Mouse (Mus musculus) natural killer cell, adult 2 months (primary cell): ENCODE results near the gene Adamts16.

ENCODE experiments used
- DNase-seq, 2 experiments: peaks; one replicate each; pipeline ENCODE4 v3.0.0; 2022; ENCODE audit warnings: low spot score in 2 of 2

Adamts16 gene

DNA sequence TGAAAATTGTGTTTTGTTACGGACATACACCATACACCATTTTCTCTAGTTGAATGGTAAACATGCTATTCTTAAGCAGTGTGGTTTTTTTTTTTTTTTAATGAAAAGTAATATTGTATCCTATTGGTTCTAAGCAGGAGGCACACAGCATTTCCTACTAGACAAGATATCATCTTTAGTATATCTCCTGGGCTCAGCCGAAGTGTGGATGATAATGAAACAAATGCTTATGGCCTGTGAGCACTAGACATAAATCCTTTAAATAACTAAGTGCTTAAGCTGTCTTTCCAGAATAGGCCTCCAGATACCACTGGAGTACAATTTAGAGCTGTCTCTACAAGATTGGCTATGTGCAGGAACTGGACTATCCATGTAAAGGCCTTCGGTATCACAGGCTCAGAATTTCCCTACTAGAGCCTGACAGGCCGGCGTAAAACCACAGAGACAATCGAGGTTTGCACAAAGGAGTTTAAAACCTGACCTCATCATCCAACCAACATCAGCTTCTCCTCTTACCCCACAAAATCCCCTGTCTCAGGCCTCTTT, 8.9 kb downstream of the Adamts16 start:
- no peak for DNase-seq

GRCm38 (mm10) chr13:70831041-70831440, 10.6 kb downstream of the Adamts16 start:
- no peak for DNase-seq

DNA sequence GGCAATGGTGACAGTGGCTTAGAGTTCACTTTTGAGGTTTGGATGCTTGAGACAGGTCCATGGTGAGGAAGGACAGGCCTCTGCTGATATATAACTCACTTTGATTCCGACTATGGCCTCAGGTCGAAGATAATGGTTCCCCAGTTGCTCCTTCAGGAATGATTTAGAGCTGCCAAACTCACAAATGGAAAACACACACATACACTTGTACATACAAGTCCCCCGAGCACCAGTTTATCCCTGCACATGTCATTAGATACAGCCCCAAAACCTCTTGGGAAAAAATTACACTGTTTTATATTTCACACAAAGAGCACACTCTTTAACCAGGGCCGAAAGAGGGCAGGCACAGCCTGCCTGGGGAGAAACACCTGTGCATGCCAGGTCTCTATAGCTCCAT, 14.1 kb downstream of the Adamts16 start:
- no peak for DNase-seq

GRCm38 (mm10) chr13:70825265-70825664, 16.3 kb downstream of the Adamts16 start:
- no peak for DNase-seq

GRCm38 (mm10) chr13:70823757-70824156, 17.9 kb downstream of the Adamts16 start:
- DNase-seq, result no peak

GRCm38 (mm10) chr13:70818982-70819381, 22.6 kb downstream of the Adamts16 start:
- DNase-seq, result no peak

GRCm38 (mm10) chr13:70814423-70814822, 27.2 kb downstream of the Adamts16 start:
- DNase-seq, result no peak

GRCm38 (mm10) chr13:70805506-70805905, 36.1 kb downstream of the Adamts16 start:
- no peak for DNase-seq

GRCm38 (mm10) chr13:70802849-70803248, 38.8 kb downstream of the Adamts16 start:
- DNase-seq, result no peak

DNA sequence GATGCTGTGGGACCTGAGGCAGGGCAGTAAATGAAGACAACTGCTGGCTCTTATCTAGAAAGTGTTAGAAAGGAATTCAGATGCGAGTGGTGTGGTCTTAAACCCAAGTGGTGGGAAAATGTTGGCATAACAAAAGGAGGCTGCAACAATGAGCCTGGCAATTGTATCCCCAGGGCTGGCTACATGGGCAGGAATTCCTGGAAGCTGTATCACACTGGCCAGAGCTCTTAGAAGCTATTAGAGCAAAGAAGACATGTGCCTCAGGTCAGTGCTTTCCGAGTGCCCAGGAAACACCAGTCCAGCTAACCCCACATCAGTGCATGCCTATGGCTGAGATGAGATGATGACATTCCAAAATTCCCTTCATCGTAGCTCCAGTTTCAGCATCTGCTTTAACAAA, 42.3 kb downstream of the Adamts16 start:
- no peak for DNase-seq

- no peak for DNase-seq
Measured at GRCm38 (mm10) chr13:70798396-70798795, 43.2 kb downstream of the Adamts16 start.

- DNase-seq, result no peak
Measured at GRCm38 (mm10) chr13:70794074-70794572, 47.5 kb downstream of the Adamts16 start.

DNA sequence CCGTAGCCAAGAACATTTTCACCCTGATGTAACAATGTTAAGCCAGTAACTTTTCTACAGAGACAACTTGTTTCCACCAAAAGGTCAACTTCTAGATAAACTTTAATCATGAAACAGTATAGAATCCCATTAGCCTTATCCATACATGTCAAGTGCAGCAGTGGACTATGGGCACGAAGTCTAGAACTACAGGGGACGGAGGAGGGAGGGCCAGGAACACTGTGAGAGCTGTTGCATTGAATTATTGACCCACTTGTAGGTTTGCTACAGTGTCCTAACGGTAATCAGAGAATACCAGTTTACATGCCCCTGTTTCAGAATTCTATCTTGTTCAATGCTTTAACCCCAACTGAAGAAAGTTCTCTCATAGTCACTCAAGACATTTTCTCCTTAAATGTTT, 48.0 kb downstream of the Adamts16 start:
- DNase-seq, result no peak

GRCm38 (mm10) chr13:70792950-70793349, 48.7 kb downstream of the Adamts16 start:
- DNase-seq, result no peak

- no peak for DNase-seq
Measured at GRCm38 (mm10) chr13:70789806-70790205, 51.8 kb downstream of the Adamts16 start.

GRCm38 (mm10) chr13:70789022-70789421, 52.6 kb downstream of the Adamts16 start:
- DNase-seq, result no peak

DNA sequence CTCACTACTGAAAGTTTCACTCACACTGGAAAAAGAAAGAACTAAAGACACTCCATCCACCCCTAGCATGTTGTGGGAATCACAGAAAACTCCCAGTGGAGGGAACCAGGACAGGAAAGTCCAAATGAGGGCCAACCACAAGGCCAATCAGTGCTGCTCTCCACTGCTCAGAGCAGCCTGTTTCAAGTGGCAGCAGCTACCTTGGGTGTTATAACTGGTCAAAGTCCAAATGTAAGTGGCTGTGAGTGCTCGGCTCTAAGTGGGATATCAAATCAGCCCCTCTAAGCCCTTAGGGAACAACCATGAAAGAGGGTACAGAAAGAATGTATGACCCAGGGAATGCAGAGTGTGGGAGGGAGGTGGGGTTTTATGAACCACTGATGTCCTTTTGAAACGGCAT, 56.5 kb downstream of the Adamts16 start:
- DNase-seq, result no peak

DNA sequence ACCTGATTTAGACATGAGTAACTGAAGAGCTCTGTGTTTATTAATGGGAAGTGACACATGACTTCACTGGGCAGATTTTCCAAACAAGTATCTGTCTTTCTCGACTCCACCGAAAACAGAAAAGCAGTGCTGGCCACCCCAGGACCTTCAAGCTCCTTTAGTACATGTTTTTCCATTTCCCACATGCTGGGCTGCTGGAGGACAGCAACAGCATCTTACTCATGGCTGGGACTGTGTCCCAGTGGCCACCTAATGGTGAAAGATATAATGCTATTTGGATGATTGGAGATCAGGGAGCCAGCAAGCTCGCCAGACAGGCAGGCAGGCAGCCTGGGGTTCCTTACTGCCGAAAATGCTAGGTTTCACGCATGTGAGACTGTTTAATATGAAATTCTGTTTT, 57.5 kb downstream of the Adamts16 start:
- DNase-seq, result no peak

- DNase-seq, result no peak
Measured at GRCm38 (mm10) chr13:70779781-70780180, 61.8 kb downstream of the Adamts16 start.

- DNase-seq, result no peak
Measured at GRCm38 (mm10) chr13:70778872-70779554, 62.6 kb downstream of the Adamts16 start.

GRCm38 (mm10) chr13:70771100-70771499, 70.5 kb downstream of the Adamts16 start:
- DNase-seq, result no peak

GRCm38 (mm10) chr13:70769156-70769555, 72.5 kb downstream of the Adamts16 start:
- no peak for DNase-seq

GRCm38 (mm10) chr13:70767462-70767861, 74.1 kb downstream of the Adamts16 start:
- no peak for DNase-seq

GRCm38 (mm10) chr13:70764682-70765081, 76.9 kb downstream of the Adamts16 start:
- DNase-seq, result no peak
